Mouse (Mus musculus) lung, adult 2 months (tissue): ENCODE measurements around the gene Ghsr. TPM values are rescaled to one million over a fixed set of nuclear protein-coding genes. Genes with fewer than 3 reads are reported as not detected.
A peak's percentile ranks its signal among the peaks of the same experiment; 100 is the strongest.

ENCODE experiments used
- DNase-seq: peaks from one replicate; pipeline ENCODE4 v3.0.0; 2022
- H3K4me1 ChIP-seq: fragments of 200-500 bp; 2 replicates; pipeline ENCODE4 v1.6.1; 2011; ENCODE audit warnings: low read length; ENCODE audit not compliant: control insufficient read depth, insufficient read depth
- H3K4me3 ChIP-seq: fragments of 200-500 bp; replicated peaks from 2 replicates; pipeline ENCODE3; 2011; ENCODE audit warnings: low read depth, mild to moderate bottlenecking, control low read depth, low read length; ENCODE audit errors: extremely low read depth
- CTCF ChIP-seq: fragments of 200-500 bp; IDR thresholded peaks from 2 replicates; pipeline ENCODE4 v1.5.1; 2011; ENCODE audit warnings: mild to moderate bottlenecking, low read length, control low read depth; ENCODE audit not compliant: insufficient read depth
- POLR2A ChIP-seq: fragments of 200-500 bp; IDR thresholded peaks from 2 replicates; pipeline ENCODE4 v1.6.1; 2011; ENCODE audit warnings: low read depth, mild to moderate bottlenecking, control low read depth, low read length, borderline replicate concordance; ENCODE audit errors: extremely low read depth
- WGBS: fragments of 180-500 bp; shearing (Covaris S2); methylation state at CpG from one replicate; pipeline ENCODE4 v1.1.7; 2018; 5-methylcytosine and 5-hydroxymethylcytosine counted together
- polyA plus RNA-seq: library from polyadenylated mRNA; depleted of rRNA; stranded (reverse); fragments of >200 nt; gene quantifications from 2 replicates; pipeline ENCODE4 v1.2.3, GENCODE M21; 2012; rRNA removed

Ghsr gene
- polyA plus RNA-seq = not detected in 2 replicates

- Histone ChIP-seq H3K4me1 (peaks cover 6% of the 10 kb centered on the region), H3K4me3 (no peak within 1 kb of the TSS)
- no peak for TF ChIP-seq CTCF
- no peak for TF ChIP-seq POLR2A
- no peak for DNase-seq
- 6% methylated on average over 19 of the region's 19 CpGs for WGBS
Observed at GRCm38 (mm10) chr3:27371276-27371621, at the start of gene Ghsr. Gene Ghsr (plus strand): TSS chr3:27371351.

GRCm38 (mm10) chr3:27322591-27322990, 48.6 kb upstream of the Ghsr start:
- peaks cover 14% of the 10 kb centered on the region for H3K4me1 ChIP-seq
- H3K4me3 ChIP-seq = no peak overlapping the region
- no peak for DNase-seq
- 59% methylated on average over 9 of the region's 9 CpGs for WGBS
- TF ChIP-seq CTCF = no peak
- TF ChIP-seq POLR2A = no peak

- peaks cover 17% of the 10 kb centered on the region for H3K4me1 ChIP-seq
- WGBS = 25% methylated on average over 5 of the region's 5 CpGs
- H3K4me3 ChIP-seq = no peak overlapping the region
- TF ChIP-seq CTCF (no peak), POLR2A (no peak)
- no peak for DNase-seq
Observed at GRCm38 (mm10) chr3:27323551-27323950, 47.6 kb upstream of the Ghsr start.

- no peak for TF ChIP-seq POLR2A
- TF ChIP-seq CTCF = no peak
- no peak for DNase-seq
- peaks cover 19% of the 10 kb centered on the region for H3K4me1 ChIP-seq
- 31% methylated on average over 4 of the region's 4 CpGs for WGBS
- H3K4me3 ChIP-seq = no peak overlapping the region
Observed at GRCm38 (mm10) chr3:27326633-27327191, 44.4 kb upstream of the Ghsr start.

- WGBS = 76% methylated on average over 5 of the region's 5 CpGs
- DNase-seq = no peak
- H3K4me1 ChIP-seq = peaks cover 17% of the 10 kb centered on the region
- H3K4me3 ChIP-seq = no peak overlapping the region
- TF ChIP-seq CTCF = no peak
- no peak for TF ChIP-seq POLR2A
Observed at GRCm38 (mm10) chr3:27330706-27331105, 40.4 kb upstream of the Ghsr start.

- no peak for DNase-seq
- no peak for TF ChIP-seq POLR2A
- TF ChIP-seq CTCF = no peak
Observed at GRCm38 (mm10) chr3:27338437-27338836, 32.7 kb upstream of the Ghsr start.

GRCm38 (mm10) chr3:27338887-27339286, 32.3 kb upstream of the Ghsr start:
- DNase-seq = no peak
- TF ChIP-seq POLR2A (no peak), CTCF (no peak)
- no peak overlapping the region for H3K4me3 ChIP-seq
- no peaks in the 10 kb centered on the region; the same call in 1 of the 2 replicates for H3K4me1 ChIP-seq
- 70% methylated on average over 3 of the region's 3 CpGs for WGBS

More at GRCm38 (mm10) chr3:27338437-27338836, 32.7 kb upstream of the Ghsr start:
- Histone ChIP-seq H3K4me1 (no peaks in the 10 kb centered on the region; the same call in 1 of the 2 replicates), H3K4me3 (no peak overlapping the region)
- 28% methylated on average over 6 of the region's 6 CpGs for WGBS

- no peaks in the 10 kb centered on the region for H3K4me1 ChIP-seq
- 94% methylated on average over 5 of the region's 5 CpGs for WGBS
- no peak for DNase-seq
- no peak overlapping the region for H3K4me3 ChIP-seq
- no peak for TF ChIP-seq CTCF
Observed at GRCm38 (mm10) chr3:27340757-27341156, 30.4 kb upstream of the Ghsr start.

GRCm38 (mm10) chr3:27342462-27342861, 28.7 kb upstream of the Ghsr start:
- no peak for DNase-seq
- no peak for TF ChIP-seq CTCF
- TF ChIP-seq POLR2A = no peak
- H3K4me1 ChIP-seq = no peaks in the 10 kb centered on the region
- 61% methylated on average over 6 of the region's 6 CpGs for WGBS
- H3K4me3 ChIP-seq = no peak overlapping the region

- no peaks in the 10 kb centered on the region for H3K4me1 ChIP-seq
- no peak overlapping the region for H3K4me3 ChIP-seq
- peak; percentile 64 for DNase-seq
- TF ChIP-seq CTCF (peak; percentile 80), POLR2A (no peak)
- 32% methylated on average over 6 of the region's 6 CpGs for WGBS
Observed at GRCm38 (mm10) chr3:27345526-27345925, 25.6 kb upstream of the Ghsr start.

- no peak for DNase-seq
- Histone ChIP-seq H3K4me1 (no peaks in the 10 kb centered on the region), H3K4me3 (no peak overlapping the region)
- WGBS = 83% methylated on average over 5 of the region's 5 CpGs
- TF ChIP-seq CTCF (no peak), POLR2A (no peak)
Observed at GRCm38 (mm10) chr3:27348462-27348861, 22.7 kb upstream of the Ghsr start.
